Mouse (Mus musculus): ENCODE data around the gene Wrap53. TPM values are rescaled to one million over a fixed set of nuclear protein-coding genes. Genes with fewer than 3 reads are reported as not detected.
"Not testable (repeated sequence)": the region's sequence is repeated elsewhere in the genome, so short reads cannot be mapped to it uniquely, and the experiment has no call there.

Wrap53 gene
- total RNA-seq, 1 experiment from 2014 or later = 3.8 TPM

DNA sequence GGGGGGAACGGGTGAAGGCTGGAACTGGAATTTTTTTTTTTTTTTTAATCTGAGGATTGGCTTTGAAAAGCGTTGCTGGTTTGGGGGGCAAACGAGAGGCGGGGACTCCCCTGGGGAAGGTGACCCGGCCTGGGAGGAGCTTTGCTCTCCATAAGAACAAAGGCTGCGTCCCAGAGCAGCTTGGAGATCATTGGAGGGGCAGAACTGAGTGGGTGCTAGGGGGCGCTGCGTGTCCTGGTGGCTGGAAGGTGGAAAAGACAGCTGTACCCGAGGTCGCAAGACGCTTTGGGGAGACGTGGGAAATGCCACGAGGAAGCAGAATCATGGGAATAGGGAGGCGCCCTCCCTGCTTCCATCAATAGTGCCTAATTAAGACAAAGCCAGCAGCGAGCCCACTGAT lies 33.0 kb downstream of the Wrap53 start:
- ATAC-seq (ENCODE audit: extremely low read depth, insufficient number of reproducible peaks, low FRiP score, poor library complexity, severe bottlenecking) = no peak

GRCm38 (mm10) chr11:69546423-69547053 lies 33.5 kb downstream of the Wrap53 start:
- no peak for ATAC-seq (ENCODE audit: extremely low read depth, insufficient number of reproducible peaks, low FRiP score, poor library complexity, severe bottlenecking)

- ATAC-seq (ENCODE audit: extremely low read depth, insufficient number of reproducible peaks, low FRiP score, poor library complexity, severe bottlenecking) = no peak
Observed at GRCm38 (mm10) chr11:69545957-69546356, 34.1 kb downstream of the Wrap53 start.

DNA sequence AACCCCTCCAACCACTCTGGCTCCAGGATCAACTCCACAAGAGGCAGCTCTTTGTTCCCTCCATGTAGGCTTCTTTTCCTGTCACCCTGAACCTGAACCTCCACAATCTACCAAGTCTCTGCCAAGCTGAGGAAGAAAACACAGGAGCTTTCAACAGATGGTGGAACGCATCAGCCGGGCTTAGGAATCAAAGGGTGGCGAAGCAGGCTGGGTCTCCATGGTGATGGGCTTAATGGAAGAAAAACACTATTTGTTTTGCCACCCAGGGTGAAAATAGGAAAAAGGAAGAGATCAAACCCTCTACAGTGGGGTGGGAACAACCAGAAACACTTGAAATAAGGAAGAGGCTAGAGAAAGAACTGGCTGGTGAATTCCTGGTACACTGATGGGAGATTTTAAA lies 36.5 kb downstream of the Wrap53 start:
- no peak for ATAC-seq (ENCODE audit: extremely low read depth, insufficient number of reproducible peaks, low FRiP score, poor library complexity, severe bottlenecking)

- not testable (repeated sequence) for ATAC-seq (ENCODE audit: extremely low read depth, insufficient number of reproducible peaks, low FRiP score, poor library complexity, severe bottlenecking)
Observed at GRCm38 (mm10) chr11:69541741-69542140, 38.3 kb downstream of the Wrap53 start.

GRCm38 (mm10) chr11:69540700-69541099 lies 39.4 kb downstream of the Wrap53 start:
- no peak for ATAC-seq (ENCODE audit: extremely low read depth, insufficient number of reproducible peaks, low FRiP score, poor library complexity, severe bottlenecking)

DNA sequence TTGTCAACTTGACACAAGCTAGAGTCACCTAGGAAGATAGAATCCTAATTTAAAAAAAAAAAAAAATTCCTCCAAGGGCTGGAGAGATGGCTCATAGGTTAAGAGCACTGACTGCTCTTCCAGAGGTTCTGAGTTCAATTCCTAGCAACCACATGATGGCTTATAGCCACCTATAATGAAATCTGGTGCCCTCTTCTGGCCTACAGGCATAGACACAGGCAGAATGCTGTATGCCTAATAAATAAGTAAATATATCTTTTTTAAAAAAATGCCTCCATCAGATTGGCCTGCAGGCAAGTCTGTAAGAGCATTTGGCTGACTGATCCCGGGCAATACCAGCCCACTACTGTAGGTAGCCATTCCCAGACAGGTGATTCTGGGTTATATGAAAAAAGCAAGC lies 45.1 kb downstream of the Wrap53 start:
- no peak for ATAC-seq (ENCODE audit: extremely low read depth, insufficient number of reproducible peaks, low FRiP score, poor library complexity, severe bottlenecking)

- no peak for ATAC-seq (ENCODE audit: extremely low read depth, insufficient number of reproducible peaks, low FRiP score, poor library complexity, severe bottlenecking)
Observed at GRCm38 (mm10) chr11:69532480-69533150, 47.4 kb downstream of the Wrap53 start.

DNA sequence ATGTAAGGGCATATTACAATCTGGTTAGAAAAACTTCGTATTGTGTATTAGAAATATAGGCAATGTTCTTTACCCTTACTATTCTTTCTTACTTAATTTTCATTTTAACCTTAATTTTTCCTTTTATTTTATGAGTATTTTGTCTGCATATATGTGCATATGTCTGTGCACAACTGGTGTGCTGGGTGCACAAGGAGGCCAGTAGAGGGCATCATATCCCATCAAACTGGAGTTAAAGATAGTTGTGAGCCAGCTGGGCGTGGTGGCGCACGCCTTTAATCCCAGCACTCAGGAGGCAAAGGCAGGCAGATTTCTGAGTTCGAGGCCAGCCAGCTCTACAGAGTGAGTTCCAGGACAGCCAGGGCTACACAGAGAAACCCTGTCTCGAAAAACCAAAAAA lies 49.3 kb downstream of the Wrap53 start:
- ATAC-seq (ENCODE audit: extremely low read depth, insufficient number of reproducible peaks, low FRiP score, poor library complexity, severe bottlenecking) = not testable (repeated sequence)

- ATAC-seq (ENCODE audit: extremely low read depth, insufficient number of reproducible peaks, low FRiP score, poor library complexity, severe bottlenecking) = not testable (repeated sequence)
Observed at GRCm38 (mm10) chr11:69530281-69530680, 49.8 kb downstream of the Wrap53 start.

DNA sequence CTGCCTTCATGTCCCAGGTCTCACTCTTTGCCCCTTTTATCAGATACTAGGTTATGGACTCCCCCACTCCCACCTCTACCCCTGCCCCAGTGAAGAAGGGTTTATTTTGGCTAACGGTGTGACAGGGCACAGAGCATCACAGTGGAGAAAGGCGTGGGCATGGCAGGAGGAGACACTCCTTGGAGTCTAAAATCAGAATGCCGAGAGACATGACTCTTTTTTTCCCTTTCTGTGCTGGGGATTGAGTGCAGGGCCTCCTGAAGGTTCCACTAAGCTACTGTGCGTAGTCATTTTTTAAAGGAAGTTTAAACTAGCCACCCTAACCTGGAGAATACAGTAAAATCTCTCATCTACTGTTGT lies 52.0 kb downstream of the Wrap53 start:
- ATAC-seq (ENCODE audit: extremely low read depth, insufficient number of reproducible peaks, low FRiP score, poor library complexity, severe bottlenecking) = no peak

- ATAC-seq (ENCODE audit: extremely low read depth, insufficient number of reproducible peaks, low FRiP score, poor library complexity, severe bottlenecking) = no peak
Observed at GRCm38 (mm10) chr11:69527098-69528030, 52.7 kb downstream of the Wrap53 start.

DNA sequence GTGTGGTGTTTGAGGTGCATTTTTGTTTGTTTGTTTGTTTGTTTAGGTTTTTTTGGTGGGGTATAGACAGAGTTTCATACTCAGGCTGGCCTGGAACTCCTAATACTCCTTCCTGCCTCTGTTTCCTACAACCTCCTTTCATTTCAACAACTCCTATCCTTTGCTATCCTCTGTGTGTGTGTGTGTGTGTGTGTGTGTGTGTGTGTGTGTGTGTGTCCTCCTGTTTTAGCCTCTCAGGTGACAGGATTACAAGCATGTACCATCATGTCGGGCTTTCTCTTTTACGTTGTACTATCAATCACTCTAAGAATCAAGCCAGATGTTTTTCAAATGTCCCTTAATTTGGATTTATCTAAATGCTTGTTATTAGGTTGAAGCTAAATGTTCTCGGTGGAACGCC lies 53.4 kb downstream of the Wrap53 start:
- no peak for ATAC-seq (ENCODE audit: extremely low read depth, insufficient number of reproducible peaks, low FRiP score, poor library complexity, severe bottlenecking)

DNA sequence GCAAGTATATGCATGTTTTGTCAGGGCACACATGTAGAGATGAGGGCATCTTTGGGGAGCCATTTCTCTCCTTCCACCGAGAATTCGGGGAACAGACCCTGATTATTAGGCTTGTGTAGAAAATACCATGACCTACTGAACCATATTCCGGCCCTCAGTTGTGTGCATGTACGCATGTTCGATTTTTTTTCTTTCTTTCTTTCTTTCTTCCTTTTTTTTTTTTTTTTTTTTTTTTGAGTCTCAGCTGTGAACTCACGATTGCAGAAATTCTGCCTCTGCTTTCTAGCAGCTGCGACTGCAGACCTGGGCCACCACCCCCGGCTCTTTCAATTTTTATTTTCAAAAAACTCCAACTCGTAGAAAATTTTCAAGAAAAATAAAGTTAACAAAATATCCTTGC lies 54.4 kb downstream of the Wrap53 start:
- ATAC-seq (ENCODE audit: extremely low read depth, insufficient number of reproducible peaks, low FRiP score, poor library complexity, severe bottlenecking) = no peak

GRCm38 (mm10) chr11:69523651-69524050 lies 56.4 kb downstream of the Wrap53 start:
- ATAC-seq (ENCODE audit: extremely low read depth, insufficient number of reproducible peaks, low FRiP score, poor library complexity, severe bottlenecking) = no peak

GRCm38 (mm10) chr11:69521526-69522149 lies 58.4 kb downstream of the Wrap53 start:
- ATAC-seq (ENCODE audit: extremely low read depth, insufficient number of reproducible peaks, low FRiP score, poor library complexity, severe bottlenecking) = no peak

- ATAC-seq (ENCODE audit: extremely low read depth, insufficient number of reproducible peaks, low FRiP score, poor library complexity, severe bottlenecking) = no peak
Observed at GRCm38 (mm10) chr11:69519976-69520375, 60.1 kb downstream of the Wrap53 start.

- ATAC-seq (ENCODE audit: extremely low read depth, insufficient number of reproducible peaks, low FRiP score, poor library complexity, severe bottlenecking) = no peak
Observed at GRCm38 (mm10) chr11:69516661-69517060, 63.4 kb downstream of the Wrap53 start.

GRCm38 (mm10) chr11:69516151-69516640 lies 63.9 kb downstream of the Wrap53 start:
- no peak for ATAC-seq (ENCODE audit: extremely low read depth, insufficient number of reproducible peaks, low FRiP score, poor library complexity, severe bottlenecking)

Measured in neutrophil, adult 5-6 weeks (primary cell).